Mouse (Mus musculus) cerebellum, adult (tissue): ENCODE results near the gene Chn1.

ENCODE experiments used
- ATAC-seq: cut with Nextera tagmentation; 2 replicates; pipeline ENCODE4 v1.9.2; 2017; ENCODE audit warnings: mild to moderate bottlenecking, moderate library complexity, mixed read lengths; ENCODE audit not compliant: insufficient number of reproducible peaks, low FRiP score, low TSS enrichment

Chn1 gene

DNA sequence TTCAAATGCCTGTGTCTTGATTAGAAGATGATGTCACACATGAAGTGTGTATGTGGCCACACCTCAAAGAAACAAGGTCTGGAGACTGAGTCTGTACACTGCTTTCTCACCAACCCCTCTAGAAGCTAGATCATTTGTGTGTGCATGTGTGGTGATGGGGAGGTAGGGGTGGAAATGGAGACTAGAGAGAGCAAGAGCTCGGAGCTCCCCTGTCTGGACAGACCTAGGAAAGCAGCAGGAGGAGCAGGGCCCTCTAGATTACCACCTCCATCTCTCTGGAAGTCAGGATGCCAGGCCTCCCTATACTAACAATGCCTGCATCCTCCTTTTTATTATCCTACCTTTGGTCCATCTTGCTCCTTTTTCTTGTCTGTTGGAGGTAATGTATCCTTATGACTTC lies 27.8 kb downstream of the Chn1 start:
- ATAC-seq: no peak

DNA sequence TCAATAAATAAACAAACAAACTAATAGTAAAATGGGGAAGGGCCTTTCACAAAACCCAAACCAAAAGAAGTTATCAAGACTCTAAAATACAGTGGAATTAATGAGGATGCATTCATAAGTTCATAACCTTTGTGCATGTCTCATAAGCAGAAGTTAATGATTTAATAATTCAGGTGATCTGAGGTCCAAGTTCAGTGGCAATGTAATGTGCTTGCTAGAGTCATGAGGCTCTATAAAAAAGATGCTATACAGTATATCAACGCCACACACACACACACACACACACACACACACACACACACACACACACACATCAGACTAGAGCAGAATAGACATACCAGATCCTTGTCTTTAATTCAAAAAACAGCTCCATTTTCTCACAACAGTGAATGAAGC lies 28.8 kb downstream of the Chn1 start:
- no peak for ATAC-seq

DNA sequence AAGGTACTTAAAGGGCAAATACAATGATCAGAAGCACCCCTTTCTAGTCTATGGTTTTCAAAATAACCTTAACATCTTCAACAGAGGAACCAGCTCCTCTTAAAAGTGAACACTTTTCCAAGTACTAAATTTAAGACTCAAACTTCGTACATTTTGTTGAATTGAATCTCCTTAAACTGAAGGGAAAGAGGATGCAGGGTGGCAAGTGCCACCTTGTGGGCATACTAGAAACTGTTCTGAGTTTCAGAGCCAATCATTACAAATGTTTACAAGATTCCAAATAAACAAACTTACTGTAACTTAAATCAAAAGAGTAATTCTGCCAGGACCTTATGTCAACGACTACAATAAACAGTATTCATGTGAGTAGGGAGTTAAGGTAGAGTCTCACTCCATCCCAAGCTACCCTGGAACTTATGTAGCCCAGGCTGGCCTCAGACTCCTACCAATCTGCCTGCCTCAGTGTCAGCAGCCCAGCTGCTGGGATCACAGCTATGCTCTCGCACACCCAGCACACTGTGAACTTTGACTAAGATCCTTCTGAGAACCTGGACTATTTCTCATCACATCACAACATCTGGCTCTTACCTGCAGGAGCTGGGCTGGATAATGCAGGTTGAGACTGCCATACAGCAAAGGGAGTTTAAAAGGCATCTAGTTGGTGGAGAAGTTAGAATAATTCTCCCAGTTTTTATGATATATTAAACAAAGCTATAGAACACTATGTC lies 29.3 kb downstream of the Chn1 start:
- ATAC-seq: no peak

DNA sequence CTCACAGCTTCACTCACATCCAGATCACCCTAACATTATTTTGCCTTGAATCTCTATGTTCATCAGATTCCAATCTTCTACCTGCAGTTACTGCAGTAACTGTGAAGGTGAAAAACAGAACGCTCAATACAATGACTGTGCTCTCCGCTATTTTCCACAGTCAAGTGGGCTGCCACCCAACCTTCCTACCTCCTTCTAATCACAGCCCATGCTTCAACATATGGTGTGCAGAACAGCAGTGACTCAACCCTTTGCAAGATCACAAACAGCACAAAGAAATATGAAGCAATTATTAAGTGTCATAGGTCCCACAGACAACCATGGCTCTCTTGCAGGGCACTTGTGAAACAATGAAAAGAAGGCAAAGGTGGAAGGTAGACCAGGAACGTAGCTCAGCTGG lies 33.9 kb downstream of the Chn1 start:
- no peak for ATAC-seq

DNA sequence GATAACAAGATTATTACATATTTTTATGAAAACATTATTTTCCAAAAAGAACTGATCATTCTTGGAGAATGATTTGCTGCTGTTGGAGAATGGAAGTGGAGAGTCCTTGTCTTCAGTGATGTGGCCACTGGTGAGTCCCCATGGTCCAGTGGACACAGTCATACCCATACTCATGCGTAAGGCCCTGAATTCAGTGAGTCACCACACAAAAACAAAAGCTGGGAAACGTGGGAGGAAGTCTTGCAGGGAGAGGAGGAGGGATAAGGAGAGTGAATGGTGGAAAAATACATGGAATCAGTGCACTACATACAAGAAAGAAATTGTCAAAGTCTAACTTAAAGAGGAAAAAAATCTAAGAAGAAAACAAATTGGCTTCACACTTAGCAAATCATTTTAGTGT lies 47.3 kb downstream of the Chn1 start:
- ATAC-seq: no peak

GRCm38 (mm10) chr2:73724934-73725333 lies 50.2 kb downstream of the Chn1 start:
- no peak for ATAC-seq

- ATAC-seq: no peak
These were observed 53.3 kb downstream of the Chn1 start for GRCm38 (mm10) chr2:73721821-73722220.

GRCm38 (mm10) chr2:73712481-73712880 lies 62.7 kb downstream of the Chn1 start:
- ATAC-seq: no peak

DNA sequence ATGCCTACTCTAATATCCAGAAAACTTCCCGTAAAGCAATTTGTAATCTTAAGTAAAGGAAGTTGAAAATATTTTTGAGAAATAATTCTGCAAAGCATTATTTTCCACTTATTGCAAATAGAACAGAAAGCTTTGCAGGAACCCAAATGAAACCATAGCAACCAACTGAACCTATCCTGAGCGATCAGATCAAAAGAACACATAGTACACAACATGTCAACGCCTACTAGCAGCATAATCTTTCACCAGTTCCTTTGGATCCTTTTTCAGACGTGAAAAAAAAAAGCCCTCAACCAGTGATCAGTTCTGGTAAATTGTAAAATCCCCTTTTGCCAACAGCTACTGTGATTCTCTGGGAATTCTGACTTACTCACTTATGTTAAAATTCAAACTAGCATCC lies 82.1 kb downstream of the Chn1 start:
- no peak for ATAC-seq

- no peak for ATAC-seq
These were observed 84.2 kb downstream of the Chn1 start for GRCm38 (mm10) chr2:73690783-73691604.

- no peak for ATAC-seq
These were observed 92.6 kb downstream of the Chn1 start for GRCm38 (mm10) chr2:73682500-73682899.

DNA sequence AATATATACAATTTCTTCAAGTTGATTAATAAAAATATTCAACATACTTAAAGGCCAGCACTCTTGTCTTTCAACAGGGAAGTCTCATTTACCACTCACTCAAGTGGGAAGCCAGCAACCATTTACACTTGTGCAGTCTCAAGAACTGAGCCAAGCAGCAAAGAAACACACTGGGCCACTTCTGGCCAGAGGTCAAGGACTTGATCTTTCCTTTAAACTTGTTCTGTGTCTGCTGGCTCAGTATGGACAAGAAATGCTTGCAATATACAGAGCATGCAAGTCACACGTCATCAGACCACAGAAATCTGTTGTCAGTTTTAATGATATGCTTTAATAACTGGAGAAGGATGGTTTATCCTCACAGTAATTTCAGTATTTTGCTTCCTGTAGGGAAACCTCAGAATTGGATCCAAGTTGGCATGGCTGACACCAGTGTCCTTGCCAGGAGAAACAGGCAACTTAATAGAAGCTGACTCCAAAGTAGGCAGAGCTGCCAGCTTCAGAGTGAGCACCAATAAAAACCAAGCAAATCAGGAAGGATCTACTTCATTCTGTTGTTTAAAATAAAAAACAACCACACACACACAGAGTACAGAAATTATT lies 94.6 kb downstream of the Chn1 start:
- no peak for ATAC-seq

- no peak for ATAC-seq
These were observed 106.5 kb downstream of the Chn1 start for GRCm38 (mm10) chr2:73668608-73669007.

- no peak for ATAC-seq
These were observed 114.5 kb downstream of the Chn1 start for GRCm38 (mm10) chr2:73660566-73661134.

DNA sequence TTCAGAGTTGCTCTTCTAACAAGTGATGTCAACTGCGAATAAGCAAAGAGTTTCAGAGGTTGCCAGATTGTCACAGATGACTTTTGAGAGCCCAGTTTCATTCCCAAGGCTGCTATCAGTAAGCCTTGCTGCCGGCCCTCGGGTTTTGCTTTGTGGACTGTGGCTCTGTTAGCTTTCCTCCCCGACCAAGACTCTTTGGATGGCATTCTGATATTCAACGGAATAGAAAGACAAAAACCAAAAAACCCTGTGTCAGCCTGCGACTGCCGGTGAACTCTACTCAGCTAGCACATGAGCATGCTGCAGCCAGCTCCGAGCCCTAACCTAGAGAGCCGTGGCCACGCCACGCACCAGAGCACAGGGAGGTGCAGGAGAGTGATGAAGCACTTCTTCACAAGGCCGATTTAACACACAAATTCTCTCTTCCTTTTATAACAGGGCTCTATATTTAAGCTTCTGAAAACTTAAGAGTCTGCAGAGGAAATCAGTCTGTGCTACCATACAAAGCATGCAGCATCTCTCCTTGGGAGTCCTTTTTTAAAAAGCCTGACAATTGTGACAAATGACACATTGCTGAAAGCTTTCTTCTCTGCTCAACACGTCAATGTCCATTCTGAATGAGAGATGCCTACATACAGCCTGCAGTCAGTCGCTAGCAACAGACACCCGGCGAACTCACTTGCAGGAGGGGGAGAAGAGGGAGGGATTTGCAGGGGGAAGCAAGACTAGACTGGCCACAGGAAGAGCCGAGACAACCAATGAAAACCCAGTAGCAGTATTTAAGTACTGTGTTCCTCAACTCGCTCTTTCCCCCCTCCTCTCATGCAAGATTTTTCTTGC lies 115.2 kb downstream of the Chn1 start:
- ATAC-seq: peak; percentile 76

DNA sequence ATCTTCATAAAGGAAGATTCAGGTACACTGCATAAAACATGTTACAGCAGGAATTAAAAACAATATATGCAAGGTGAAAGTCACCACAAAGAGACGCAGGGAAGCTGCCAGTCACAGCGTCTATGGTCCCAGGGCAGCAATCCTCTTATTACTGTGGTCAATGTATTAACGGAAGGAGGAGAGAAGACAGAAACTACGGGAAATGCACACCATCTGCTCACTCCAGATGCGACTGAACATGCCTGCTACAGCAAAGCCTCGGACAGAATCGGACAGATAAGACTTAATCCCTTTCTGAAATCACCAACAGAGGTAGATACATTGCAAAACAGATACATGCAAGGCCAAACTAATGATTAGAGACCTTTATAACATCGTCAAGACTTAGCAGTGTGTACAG lies 116.1 kb downstream of the Chn1 start:
- no peak for ATAC-seq

- no peak for ATAC-seq
These were observed 117.2 kb downstream of the Chn1 start for GRCm38 (mm10) chr2:73657961-73658360.

- ATAC-seq: no peak
These were observed 118.0 kb downstream of the Chn1 start for GRCm38 (mm10) chr2:73657151-73657550.

DNA sequence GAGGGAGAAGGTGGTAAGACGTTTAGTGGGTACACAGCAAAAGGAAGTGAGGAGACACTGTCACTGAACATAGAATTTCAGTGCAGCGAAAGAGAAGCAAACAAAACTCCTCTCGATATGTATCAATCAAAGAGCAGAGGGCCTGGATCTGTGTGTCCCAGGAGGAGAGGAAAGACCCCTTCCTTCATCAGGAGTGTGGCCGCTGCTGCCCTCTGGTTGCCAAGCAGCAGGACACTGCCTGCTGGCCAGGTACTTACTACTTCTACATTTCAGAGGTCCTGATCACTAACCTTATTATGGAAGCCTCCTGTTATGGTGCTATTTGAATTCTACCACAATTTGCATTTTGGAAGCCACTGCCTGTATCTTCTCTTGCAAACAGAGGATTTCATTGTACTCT lies 119.5 kb downstream of the Chn1 start:
- no peak for ATAC-seq

- no peak for ATAC-seq
These were observed 120.3 kb downstream of the Chn1 start for GRCm38 (mm10) chr2:73654892-73655243.
